9 mouse cellular contexts compared by ENCODE assay signal in genomic region chr11:8623852-8624178, GRCm38 (mm10). TPM values are rescaled to one million over a fixed set of nuclear protein-coding genes. Genes with fewer than 3 reads are reported as not detected.
DNase-seq lines count a peak whose midpoint lies in the region; ATAC-seq and TF ChIP-seq lines count a peak whose summit lies in the region.
"Had no signal": no experiment of that assay in that cellular context is flagged by ENCODE, and none has a peak within 500 bp of the region (broad histone marks: within the 10 kb centered on the region; RNA-seq: fewer than 3 reads in every experiment).

No protein-coding gene starts in this region.

- no peak for TF ChIP-seq CTCF in bone marrow macrophage, adult 2 months (IDR thresholded peaks at IDR 0.05; ENCODE audit: low read depth, low read length)

- DNase-seq in heart, postnatal 25 days (ENCODE audit: low spot score): no peak
- DNase-seq in layer of hippocampus, adult 11-12 months (ENCODE audit: low spot score): no peak
- DNase-seq in ovary, postnatal 36 days (ENCODE audit: low spot score): no peak

- no peaks in the 10 kb centered on the region for H3K36me3 ChIP-seq in heart, embryonic 16.5 days (ENCODE audit: control insufficient read depth, insufficient read depth)
- H3K36me3 ChIP-seq in hindbrain, embryonic 12.5 days: no peaks in the 10 kb centered on the region
- no peaks in the 10 kb centered on the region for H3K36me3 ChIP-seq in midbrain, embryonic 12.5 days

- no peaks in the 10 kb centered on the region for H3K9me3 ChIP-seq in heart, embryonic 16.5 days (replicated peaks; ENCODE audit: control insufficient read depth, low read length)
- no peaks in the 10 kb centered on the region for H3K9me3 ChIP-seq in hindbrain, embryonic 12.5 days (replicated peaks)
- H3K9me3 ChIP-seq in midbrain, embryonic 12.5 days: no peaks in the 10 kb centered on the region

- no peak for ATAC-seq in heart, embryonic 16.5 days (replicated peaks; ENCODE audit: extremely low read depth, insufficient read depth, low FRiP score)
- no peak for ATAC-seq in hindbrain, embryonic 12.5 days (ENCODE audit: low FRiP score)
- no peak for ATAC-seq in midbrain, embryonic 12.5 days (ENCODE audit: low FRiP score, low read depth)
- no peak for ATAC-seq in inflammation-experienced regulatory T-cells, adult 6 months

- peak overlapping the region; percentile 56; the same call in 1 of the 2 replicates for H3K27ac ChIP-seq in heart, embryonic 16.5 days (ENCODE audit: low read length)
- peak overlapping the region; percentile 50 for H3K27ac ChIP-seq in bone marrow macrophage, adult 2 months (ENCODE audit: insufficient read depth, low read depth, low read length)
- H3K27ac ChIP-seq in hindbrain, embryonic 12.5 days: peak overlapping the region; percentile 66; the same call in 1 of the 2 replicates
- no peak overlapping the region for H3K27ac ChIP-seq in midbrain, embryonic 12.5 days (replicated peaks)

- intact Hi-C loops in heart, postnatal 25 days (cut with DNase I): loop anchor here (5.0 kb wide), 1 partner anchor 38 kb away; the partner anchor contains the start of gene Tns3

- no peaks in the 10 kb centered on the region for H3K27me3 ChIP-seq in heart, embryonic 16.5 days (ENCODE audit: control insufficient read depth, insufficient read depth, low read length)
- H3K27me3 ChIP-seq in hindbrain, embryonic 12.5 days: peaks cover 16% of the 10 kb centered on the region
- H3K27me3 ChIP-seq in midbrain, embryonic 12.5 days: peaks cover 29% of the 10 kb centered on the region

- H3K4me2 ChIP-seq in heart, embryonic 16.5 days (ENCODE audit: low read depth, low read length): peak overlapping the region; percentile 100
- H3K4me2 ChIP-seq in hindbrain, embryonic 12.5 days (replicated peaks): peak overlapping the region; percentile 99
- H3K4me2 ChIP-seq in midbrain, embryonic 12.5 days (replicated peaks): peak overlapping the region; percentile 99

- H3K9ac ChIP-seq in heart, embryonic 16.5 days (ENCODE audit: low read length): peak overlapping the region; percentile 90
- peak overlapping the region; percentile 78 for H3K9ac ChIP-seq in hindbrain, embryonic 12.5 days
- peak overlapping the region; percentile 70 for H3K9ac ChIP-seq in midbrain, embryonic 12.5 days (replicated peaks)

- TF ChIP-seq POLR2A in bone marrow macrophage, adult 2 months (IDR thresholded peaks at IDR 0.05; ENCODE audit: borderline replicate concordance, low read depth, low read length): no peak

- H3K4me3 ChIP-seq in heart, embryonic 16.5 days (ENCODE audit: low read length): peak overlapping the region; percentile 84
- peak overlapping the region; percentile 81 for H3K4me3 ChIP-seq in bone marrow macrophage, adult 2 months (ENCODE audit: insufficient read depth, low read length)
- peak overlapping the region; percentile 76 for H3K4me3 ChIP-seq in hindbrain, embryonic 12.5 days
- peak overlapping the region; percentile 74 for H3K4me3 ChIP-seq in midbrain, embryonic 12.5 days

- WGBS in heart, embryonic 16.5 days: 6% methylated on average over 20 of the region's 20 CpGs
- WGBS in hindbrain, embryonic 12.5 days: 6% methylated on average over 20 of the region's 20 CpGs
- 3% methylated on average over 20 of the region's 20 CpGs for WGBS in midbrain, embryonic 12.5 days

- H3K4me1 ChIP-seq in heart, embryonic 16.5 days (ENCODE audit: control insufficient read depth, insufficient read depth, low read length): peaks cover 16% of the 10 kb centered on the region
- H3K4me1 ChIP-seq in bone marrow macrophage, adult 2 months (ENCODE audit: control insufficient read depth, insufficient read depth, low read length): peaks cover 53% of the 10 kb centered on the region
- peaks cover 36% of the 10 kb centered on the region for H3K4me1 ChIP-seq in hindbrain, embryonic 12.5 days
- peaks cover 15% of the 10 kb centered on the region for H3K4me1 ChIP-seq in midbrain, embryonic 12.5 days

RNA-seq across cellular contexts. Expression of gene Tns3, which starts 40.5 kb away (rescaled TPM):
- polyA plus RNA-seq in heart, embryonic 16.5 days (2015; fragmentation: Nextera tagmentation; extraction: Ambion mirVana): 20.2 and 23.6 TPM in 2 replicates
- 10 to 100 TPM; 21.2 to 21.4 TPM for total RNA-seq in heart, postnatal 25 days (2021)
- polyA plus RNA-seq in bone marrow macrophage, adult 2 months (2012; ENCODE audit: insufficient read depth, insufficient read length, missing spikeins): 82.5 and 102 TPM in 2 replicates
- polyA plus RNA-seq in hindbrain, embryonic 12.5 days (2016; fragmentation: Nextera tagmentation; extraction: Ambion mirVana): 15.9 and 16.8 TPM in 2 replicates
- polyA plus RNA-seq in midbrain, embryonic 12.5 days (2016; fragmentation: Nextera tagmentation; extraction: Ambion mirVana): 8.5 and 11.8 TPM in 2 replicates
- under 1 TPM in 1 of 3 experiments, not detected in 2; 0.26 TPM for polyA plus RNA-seq in inflammation-experienced regulatory T-cells, adult 6 months (2017; shearing (Covaris generic))
- total RNA-seq: MEL had no signal
